Mouse (Mus musculus): ENCODE results near the gene Optc. TPM values are rescaled to one million over a fixed set of nuclear protein-coding genes. Genes with fewer than 3 reads are reported as not detected.

Gene Optc
- total RNA-seq, 2 experiments from 2014 or later, result 0.31 TPM; not detected in 1

DNA sequence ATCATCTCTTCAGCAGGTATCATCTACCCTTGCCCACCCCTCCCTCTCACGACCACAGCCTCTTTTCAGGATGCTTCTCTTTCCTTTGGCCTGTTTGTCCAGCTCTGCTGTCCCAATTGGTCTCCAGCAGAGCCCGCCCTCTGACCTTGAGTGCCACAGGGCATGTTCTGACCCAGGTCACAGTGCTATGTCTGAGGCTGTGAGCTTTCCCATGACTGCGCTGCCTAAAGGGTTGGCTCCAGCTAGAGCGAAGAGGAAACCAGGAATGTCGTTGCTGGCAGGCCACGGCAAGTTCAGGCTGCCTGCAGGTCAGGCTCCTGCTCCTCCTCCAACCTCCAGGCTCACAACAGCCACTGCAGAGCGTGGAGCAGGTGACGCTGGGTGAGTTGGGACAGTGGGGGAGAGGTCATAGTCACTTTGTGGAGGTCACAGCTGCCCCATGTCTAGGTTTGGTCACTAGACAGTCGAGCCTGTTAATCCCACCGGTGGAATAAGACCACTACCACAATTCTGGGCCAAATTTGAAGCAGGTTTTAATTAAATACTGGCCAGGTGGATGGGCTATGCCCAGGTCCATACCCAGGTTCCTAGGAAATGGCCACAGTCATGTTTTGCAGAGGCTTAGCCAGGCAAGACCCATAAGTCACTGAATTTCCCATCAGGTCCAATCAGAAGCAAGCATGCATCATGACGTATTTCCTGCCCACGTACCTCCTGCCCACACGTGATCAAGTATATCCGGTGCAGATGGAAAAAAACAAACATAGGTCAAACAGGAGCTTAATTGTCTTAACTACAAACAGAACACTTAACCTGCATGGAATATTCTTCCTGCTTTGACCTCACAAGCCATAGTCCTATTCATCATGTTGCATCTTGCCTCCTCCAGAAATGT, 25.7 kb upstream of the Optc start:
- no peak for TF ChIP-seq CTCF (conservative IDR thresholded peaks at IDR 0.05)
- DNase-seq (ENCODE audit: low spot score in 2 of 2), result no peak
- H3K4me3 ChIP-seq, result no peak overlapping the region
- no peak overlapping the region for H3K27ac ChIP-seq

DNA sequence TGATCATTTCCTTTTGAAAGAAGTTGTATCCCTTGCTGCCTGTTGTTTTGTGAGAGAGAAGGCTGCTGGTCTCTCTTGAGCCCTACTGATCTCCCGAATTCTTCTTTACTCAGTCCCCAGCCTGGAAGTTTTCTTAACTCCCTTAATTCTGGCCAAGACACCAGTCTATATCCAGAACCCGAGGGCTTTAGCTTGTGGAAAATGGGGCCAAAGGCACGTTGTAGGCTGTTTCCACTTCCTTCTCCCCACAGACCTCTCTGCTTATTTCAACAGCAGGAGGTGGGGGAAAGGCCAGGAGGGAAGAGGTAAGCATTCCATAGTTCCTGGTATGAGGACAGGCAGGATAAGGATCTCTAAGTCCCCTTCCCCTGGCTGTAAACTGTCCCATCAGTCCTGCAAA, 22.2 kb upstream of the Optc start:
- no peak overlapping the region for H3K27ac ChIP-seq
- TF ChIP-seq CTCF (conservative IDR thresholded peaks at IDR 0.05), result no peak
- no peak for DNase-seq (ENCODE audit: low spot score in 2 of 2)
- no peak overlapping the region for H3K4me3 ChIP-seq

DNA sequence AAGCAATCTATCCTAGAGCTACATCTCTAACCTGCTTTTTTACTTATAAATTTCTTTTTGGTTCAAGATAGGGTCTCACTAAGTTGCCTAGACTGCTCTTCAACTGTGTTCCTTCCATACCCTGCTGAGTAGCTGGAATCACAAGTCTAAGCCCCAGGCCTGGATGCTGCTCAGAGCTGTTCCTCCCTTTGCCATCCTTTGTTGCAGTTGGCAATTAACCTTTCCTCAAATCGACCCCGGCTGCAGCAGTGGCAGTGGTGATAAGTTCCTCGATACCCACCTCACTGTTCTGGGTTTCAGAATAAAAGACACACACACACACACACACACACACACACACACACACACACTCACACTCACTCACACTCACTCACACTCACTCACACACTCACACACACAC, 17.4 kb upstream of the Optc start:
- TF ChIP-seq CTCF (conservative IDR thresholded peaks at IDR 0.05), result no peak
- Histone ChIP-seq H3K4me3 (no peak overlapping the region), H3K27ac (no peak overlapping the region)
- DNase-seq (ENCODE audit: low spot score in 2 of 2), result no peak

DNA sequence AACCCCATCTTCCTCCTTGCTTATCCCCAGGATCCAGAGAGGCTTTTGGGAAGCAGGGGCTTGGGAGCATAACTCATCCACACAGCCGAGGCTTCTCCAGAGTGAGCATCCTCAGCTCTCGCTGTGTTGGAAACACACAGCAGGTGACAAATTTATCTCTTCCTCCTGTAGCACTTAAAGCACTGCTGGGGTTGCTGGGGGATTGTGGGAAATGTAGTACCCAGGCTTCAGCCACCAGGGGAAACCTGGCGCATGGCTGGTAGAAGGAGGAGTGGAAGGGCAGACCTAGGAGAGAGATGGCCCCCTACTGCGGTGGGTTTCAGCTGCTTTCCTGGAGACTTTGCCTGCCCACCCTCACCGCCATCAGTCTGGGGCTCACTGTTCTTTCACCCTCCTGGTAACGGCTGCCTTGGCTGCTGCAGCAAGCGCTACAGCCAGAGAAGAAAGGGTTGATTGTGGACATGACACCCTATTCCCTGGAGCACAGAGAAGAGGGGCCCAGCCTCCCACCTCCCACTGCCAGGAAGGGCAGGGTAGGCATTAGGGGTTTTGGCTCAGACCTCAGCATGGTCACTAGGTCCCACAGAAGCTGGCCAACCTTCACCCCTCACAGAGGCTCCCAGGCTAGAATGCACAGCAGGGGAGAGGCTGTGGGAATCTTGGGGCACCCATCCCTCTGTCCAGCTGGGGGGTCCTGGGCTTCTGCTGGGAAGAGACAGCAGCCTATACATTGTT, 16.5 kb upstream of the Optc start:
- Histone ChIP-seq H3K4me3 (peak overlapping the region; percentile 27; the same call in 1 of the 2 replicates), H3K27ac (peak overlapping the region; percentile 57)
- TF ChIP-seq CTCF (conservative IDR thresholded peaks at IDR 0.05), result peak; percentile 83
- peak; percentile 42 to 52 for DNase-seq (ENCODE audit: low spot score in 2 of 2)

DNA sequence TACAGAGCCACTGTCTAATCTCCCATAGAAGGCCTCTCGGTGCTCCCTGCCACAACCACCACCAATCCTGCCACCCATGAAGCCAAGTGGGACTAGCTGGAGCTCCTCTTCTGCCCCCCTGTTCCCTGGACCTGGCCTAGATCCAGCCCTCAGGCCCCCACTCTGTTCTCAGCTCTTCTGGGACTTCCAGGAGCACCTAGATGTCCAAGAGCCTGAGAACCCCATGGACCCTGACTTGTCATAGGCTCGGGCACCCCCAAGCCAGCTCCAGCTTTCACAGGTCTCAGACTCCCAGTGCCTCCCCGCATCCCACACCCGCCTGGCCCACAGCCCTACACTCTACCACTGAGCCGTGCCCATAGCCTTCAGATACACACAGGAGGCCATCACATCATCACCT, 15.3 kb upstream of the Optc start:
- DNase-seq (ENCODE audit: low spot score in 2 of 2), result no peak
- no peak overlapping the region for H3K27ac ChIP-seq
- H3K4me3 ChIP-seq, result no peak overlapping the region
- no peak for TF ChIP-seq CTCF (conservative IDR thresholded peaks at IDR 0.05)

DNA sequence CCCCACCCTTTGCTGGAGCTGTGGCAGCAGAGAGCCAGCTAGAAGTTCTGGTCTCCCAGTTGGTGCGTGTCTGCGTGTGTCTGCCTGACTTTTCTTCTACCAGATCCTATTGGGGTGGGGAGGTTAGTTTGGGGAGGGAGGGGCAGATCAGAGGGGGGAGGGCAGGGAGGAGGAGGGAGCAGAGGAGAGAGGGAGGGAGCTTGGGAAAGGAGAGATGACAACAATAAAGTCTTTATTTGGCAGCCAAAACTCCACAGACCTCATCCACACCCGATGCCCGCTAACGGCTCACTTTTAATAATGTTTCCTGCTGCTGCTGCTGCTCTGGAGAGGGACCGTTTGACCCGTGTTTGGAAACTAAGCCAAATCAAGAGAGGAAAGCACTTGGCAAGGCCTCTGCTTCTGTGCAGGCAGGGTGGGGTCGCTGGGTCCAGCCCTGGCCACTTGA, 13.5 kb upstream of the Optc start, which contains the start of gene Prelp:
Gene Prelp, minus strand, starts transcription at position 111 of the 448 bp plus-strand sequence.
- peak within 1 kb of the TSS; percentile 68 for H3K27ac ChIP-seq
- DNase-seq (ENCODE audit: low spot score in 2 of 2), result no peak
- no peak for TF ChIP-seq CTCF (conservative IDR thresholded peaks at IDR 0.05)
- H3K4me3 ChIP-seq, result peak within 1 kb of the TSS; percentile 43

DNA sequence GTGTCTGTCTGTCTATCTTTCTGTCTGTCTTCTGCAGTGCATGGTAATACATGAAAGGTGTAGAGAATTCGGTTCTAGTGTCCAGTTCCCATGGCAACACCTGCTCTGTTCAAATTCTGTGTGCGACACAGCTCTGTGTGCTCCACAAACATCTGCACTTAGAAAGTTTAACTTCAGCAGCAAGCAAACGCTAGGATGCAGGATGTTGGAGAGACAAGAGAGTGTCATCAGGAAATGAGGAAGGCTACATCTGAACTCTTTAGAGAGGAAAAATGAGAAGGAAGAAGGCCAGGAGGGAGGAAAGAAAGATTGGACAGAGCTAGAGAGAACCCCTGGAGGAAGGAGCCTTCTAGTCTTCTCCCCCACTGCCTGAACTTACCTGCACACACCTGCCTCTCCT, 13.1 kb upstream of the Optc start:
- H3K4me3 ChIP-seq, result peak overlapping the region; percentile 43
- no peak for DNase-seq (ENCODE audit: low spot score in 2 of 2)
- H3K27ac ChIP-seq, result peak overlapping the region; percentile 68
- no peak for TF ChIP-seq CTCF (conservative IDR thresholded peaks at IDR 0.05)

DNA sequence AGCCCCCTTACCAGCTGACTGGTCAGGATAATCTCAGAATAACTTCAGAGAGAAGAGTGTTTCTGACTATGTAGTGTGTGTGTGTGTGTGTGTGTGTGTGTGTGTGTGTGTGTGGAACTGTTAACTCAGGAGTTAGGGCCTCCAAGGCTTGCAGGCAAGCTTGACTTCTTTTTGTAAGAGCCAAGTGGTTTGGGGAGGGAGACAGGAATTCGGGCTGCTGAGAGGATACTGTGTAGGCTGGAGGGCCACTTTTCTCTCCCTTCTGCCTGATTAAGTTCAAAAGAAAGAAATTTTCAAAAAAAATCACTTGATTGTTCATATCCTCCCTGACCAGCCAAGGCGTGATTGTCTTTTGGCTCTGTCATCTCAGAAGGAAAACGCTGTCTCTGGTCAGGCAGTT, 12.6 kb upstream of the Optc start:
- no peak for DNase-seq (ENCODE audit: low spot score in 2 of 2)
- TF ChIP-seq CTCF (conservative IDR thresholded peaks at IDR 0.05), result no peak
- Histone ChIP-seq H3K4me3 (no peak overlapping the region), H3K27ac (no peak overlapping the region; the same call in 1 of the 2 replicates)

DNA sequence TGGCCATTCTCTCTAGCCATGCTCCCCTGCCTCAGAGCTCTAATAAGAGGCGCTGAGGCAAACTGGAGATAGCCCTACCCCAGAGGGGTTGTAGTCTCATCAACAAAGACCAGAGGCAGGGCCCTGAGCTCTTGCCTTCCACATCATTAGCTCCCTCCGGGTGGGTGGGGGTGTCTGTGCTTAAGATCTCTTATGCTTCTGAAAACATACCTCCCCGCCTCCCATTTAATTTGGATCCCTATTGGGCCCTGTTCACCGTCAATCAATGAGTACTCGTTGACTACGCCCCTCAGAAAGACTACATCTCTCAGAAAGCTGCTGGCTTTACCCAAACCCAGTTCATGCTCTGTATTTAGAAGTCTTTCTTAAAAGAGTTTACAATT, 10.3 kb upstream of the Optc start:
- peak overlapping the region; percentile 20; the same call in 1 of the 2 replicates for H3K4me3 ChIP-seq
- TF ChIP-seq CTCF (conservative IDR thresholded peaks at IDR 0.05), result no peak

DNA sequence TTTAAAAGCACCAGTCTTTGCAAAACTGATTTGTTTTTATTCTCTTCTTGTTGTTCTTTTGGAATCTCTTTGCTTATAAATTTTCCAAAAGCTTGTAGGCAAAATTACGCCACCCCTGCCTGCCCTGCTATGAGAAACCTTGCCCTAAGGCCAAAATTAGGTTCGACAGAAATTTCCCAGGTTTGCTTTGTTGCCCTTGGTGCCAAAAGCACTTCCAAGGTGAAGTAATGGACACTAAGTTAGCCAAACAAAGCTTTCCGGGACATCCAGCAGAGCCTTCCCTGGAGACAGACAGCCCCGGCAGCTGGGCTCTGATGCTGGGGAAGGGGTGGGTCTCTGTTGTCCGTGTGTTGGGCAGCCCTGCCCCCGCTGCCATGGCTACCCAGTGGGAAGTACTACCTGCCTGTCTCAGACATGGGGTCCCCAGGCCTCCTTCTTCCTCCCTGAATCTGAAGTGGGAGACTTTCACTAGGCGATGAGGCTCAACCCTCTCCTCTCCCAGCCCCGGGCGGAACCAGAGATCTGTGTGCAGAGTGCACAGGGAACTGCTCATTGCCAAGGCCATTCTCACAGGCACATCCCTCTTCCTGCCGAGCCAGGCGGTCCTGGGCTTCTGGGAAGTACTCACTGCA, 9.8 kb upstream of the Optc start:
- Histone ChIP-seq H3K4me3 (peak overlapping the region; percentile 20; the same call in 1 of the 2 replicates), H3K27ac (peak overlapping the region; percentile 47; the same call in 1 of the 2 replicates)
- no peak for DNase-seq (ENCODE audit: low spot score in 2 of 2)
- TF ChIP-seq CTCF (conservative IDR thresholded peaks at IDR 0.05), result no peak

More for the DNA sequence above, 10.3 kb upstream of the Optc start:
- peak overlapping the region; percentile 47; the same call in 1 of the 2 replicates for H3K27ac ChIP-seq
- no peak for DNase-seq (ENCODE audit: low spot score in 2 of 2)

DNA sequence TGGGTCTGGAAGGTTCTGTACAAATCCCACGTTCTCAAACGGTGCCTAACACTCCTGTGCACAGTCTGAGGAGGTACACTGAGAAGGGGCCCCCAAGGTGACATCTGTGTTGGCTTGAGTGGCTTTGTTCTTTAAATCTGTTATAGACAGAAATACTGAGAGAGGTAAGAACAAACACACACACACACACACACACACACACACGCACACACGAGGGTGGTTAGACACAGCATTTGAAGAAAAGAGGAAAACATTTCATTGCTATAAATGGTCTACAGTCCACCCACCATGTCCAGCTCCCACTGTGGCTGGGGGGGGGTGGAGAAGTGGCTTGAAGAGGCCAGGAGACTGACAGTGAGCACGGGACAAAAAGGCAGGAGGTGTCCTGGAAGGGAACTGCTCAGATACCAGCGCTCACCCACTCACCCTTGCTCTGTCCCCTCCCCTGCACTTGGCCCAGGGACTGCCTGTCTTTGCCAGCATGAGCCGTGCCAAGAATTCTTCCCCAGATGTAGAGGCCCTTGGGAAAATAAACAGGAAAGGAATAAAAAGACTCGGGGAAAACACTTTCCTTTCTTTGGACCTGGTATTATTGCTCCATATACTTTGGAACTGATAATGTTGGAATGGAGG, 8.0 kb upstream of the Optc start:
- Histone ChIP-seq H3K27ac (peak overlapping the region; percentile 48; the same call in 1 of the 2 replicates), H3K4me3 (no peak overlapping the region)
- peak; percentile 60 to 73 for DNase-seq (ENCODE audit: low spot score in 2 of 2)
- no peak for TF ChIP-seq CTCF (conservative IDR thresholded peaks at IDR 0.05)

DNA sequence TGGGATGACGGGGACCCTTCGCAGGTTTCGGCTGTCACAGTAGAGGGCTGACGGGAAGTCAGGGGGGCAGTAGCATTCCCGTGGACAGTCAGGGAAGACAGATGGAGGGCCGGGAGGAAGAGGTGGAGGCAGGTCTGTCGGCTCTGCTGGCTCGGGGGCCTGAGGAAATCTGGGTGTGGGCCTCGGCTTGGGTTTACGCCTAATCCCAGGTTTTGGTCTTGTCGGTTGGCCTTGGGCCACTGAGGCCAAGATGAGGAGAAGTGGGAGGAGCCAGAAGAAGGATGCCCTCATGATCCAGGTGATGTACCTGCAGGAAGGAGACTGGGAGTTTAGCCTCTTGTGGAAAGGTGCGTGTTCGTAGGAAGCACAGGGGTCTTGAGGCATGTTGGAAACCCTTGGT, 7.3 kb upstream of the Optc start:
- Histone ChIP-seq H3K4me3 (no peak overlapping the region), H3K27ac (no peak overlapping the region)
- TF ChIP-seq CTCF (conservative IDR thresholded peaks at IDR 0.05), result no peak
- no peak for DNase-seq (ENCODE audit: low spot score in 2 of 2)

Measured in layer of hippocampus, adult 2 months (tissue).